In genomic region chr5:122274785-122275184, GRCm38 (mm10) we compare ENCODE assay signal across 8 mouse cellular contexts. TPM values are rescaled to one million over a fixed set of nuclear protein-coding genes. Genes with fewer than 3 reads are reported as not detected.
DNase-seq lines count a peak whose midpoint lies in the region; ATAC-seq and TF ChIP-seq lines count a peak whose summit lies in the region.

No protein-coding gene starts in this region.

- intact Hi-C loops in left cerebral cortex, postnatal 25 days (cut with DNase I): no loop called here

- whole genome bisulfite sequencing in midbrain, embryonic 14.5 days: 8% methylated on average over 5 of the region's 5 CpGs
- 10% methylated on average over 5 of the region's 5 CpGs for WGBS in midbrain, postnatal 0 days

- DNase-seq in midbrain, embryonic 14.5 days: peak; percentile 47
- no peak for DNase-seq in midbrain, postnatal 0 days (ENCODE audit: low spot score)
- peak; percentile 91 for DNase-seq in lung, postnatal 36 days
- DNase-seq in thymus, postnatal 36 days: peak; percentile 80 to 90
- DNase-seq in left cerebral cortex, postnatal 25 days (ENCODE audit: low spot score in 2 of 2): no peak
- no peak for DNase-seq in right cerebral cortex, postnatal 10 days (ENCODE audit: low spot score in 2 of 2)
- no peak for DNase-seq in layer of hippocampus, postnatal 10 days (ENCODE audit: low spot score in 2 of 2)

- no peaks in the 10 kb centered on the region for H3K36me3 ChIP-seq in midbrain, embryonic 14.5 days (ENCODE audit: control insufficient read depth, insufficient read depth, low read length)
- no peaks in the 10 kb centered on the region for H3K36me3 ChIP-seq in midbrain, postnatal 0 days (ENCODE audit: insufficient read depth, low read length)

- no peak overlapping the region for H3K4me3 ChIP-seq in midbrain, embryonic 14.5 days (replicated peaks; ENCODE audit: low read depth, low read length)
- no peak overlapping the region for H3K4me3 ChIP-seq in midbrain, postnatal 0 days (ENCODE audit: low read depth, low read length)

- no peak overlapping the region for H3K9ac ChIP-seq in midbrain, embryonic 14.5 days (replicated peaks; ENCODE audit: low read length)
- no peak overlapping the region for H3K9ac ChIP-seq in midbrain, postnatal 0 days (replicated peaks; ENCODE audit: low read length, poor library complexity, severe bottlenecking)

- H3K27ac ChIP-seq in midbrain, embryonic 14.5 days (replicated peaks; ENCODE audit: low read depth, low read length): no peak overlapping the region
- H3K27ac ChIP-seq in midbrain, postnatal 0 days (ENCODE audit: low read depth, low read length): no peak overlapping the region

- ATAC-seq in midbrain, embryonic 14.5 days (ENCODE audit: low FRiP score, low TSS enrichment): no peak
- no peak for ATAC-seq in midbrain, postnatal 0 days (ENCODE audit: low FRiP score)
- peak; percentile 90 for ATAC-seq in inflammation-experienced regulatory T-cells, adult 6 months

- no peak for TF ChIP-seq CTCF in midbrain, postnatal 0 days (IDR thresholded peaks at IDR 0.05)

- H3K4me2 ChIP-seq in midbrain, embryonic 14.5 days (ENCODE audit: low read length): no peak overlapping the region
- no peak overlapping the region for H3K4me2 ChIP-seq in midbrain, postnatal 0 days (ENCODE audit: low read depth, low read length, poor library complexity, severe bottlenecking)

- no peaks in the 10 kb centered on the region for H3K9me3 ChIP-seq in midbrain, embryonic 14.5 days (ENCODE audit: control insufficient read depth, low read length)
- H3K9me3 ChIP-seq in midbrain, postnatal 0 days (ENCODE audit: low read length): no peaks in the 10 kb centered on the region

- no peaks in the 10 kb centered on the region for H3K4me1 ChIP-seq in midbrain, embryonic 14.5 days (ENCODE audit: control insufficient read depth, insufficient read depth, low read length)
- H3K4me1 ChIP-seq in midbrain, postnatal 0 days (ENCODE audit: insufficient read depth, low read length): no peaks in the 10 kb centered on the region

- H3K27me3 ChIP-seq in midbrain, embryonic 14.5 days (ENCODE audit: control insufficient read depth, insufficient read depth, low read length): no peaks in the 10 kb centered on the region
- H3K27me3 ChIP-seq in midbrain, postnatal 0 days (ENCODE audit: insufficient read depth, low read length): no peaks in the 10 kb centered on the region

RNA-seq across cellular contexts. Expression of gene Pptc7, which starts 9.4 kb away (rescaled TPM):
- polyA plus RNA-seq in midbrain, embryonic 14.5 days (2014; fragmentation: Nextera tagmentation; extraction: Ambion mirVana): 8.5 and 9.1 TPM in 2 replicates
- 19.3 and 22.7 TPM in 2 replicates for total RNA-seq in midbrain, postnatal 0 days (2014; rRNA removed)
- polyA plus RNA-seq in midbrain, postnatal 0 days (2015; fragmentation: Nextera tagmentation; extraction: Ambion mirVana): 5.6 and 6.7 TPM in 2 replicates
- polyA plus RNA-seq in inflammation-experienced regulatory T-cells, adult 6 months (2017; shearing (Covaris generic)): 10 to 100 TPM in 2 of 3 experiments, 1 to 10 TPM in 1; 9.6 to 21.6 (median 20.9) TPM
- 10 to 100 TPM; 36.7 to 43.8 TPM for total RNA-seq in left cerebral cortex, postnatal 25 days (2021)
- total RNA-seq in layer of hippocampus, postnatal 10 days (2021): 10 to 100 TPM; 26.1 to 27.3 TPM

RNA-seq across cellular contexts. Expression of gene Tctn1, which starts 10.5 kb away (rescaled TPM):
- 6.2 and 6.6 TPM in 2 replicates for polyA plus RNA-seq in midbrain, embryonic 14.5 days (2014; fragmentation: Nextera tagmentation; extraction: Ambion mirVana)
- total RNA-seq in midbrain, postnatal 0 days (2014; rRNA removed): 30.0 and 37.5 TPM in 2 replicates
- 5.8 and 6.2 TPM in 2 replicates for polyA plus RNA-seq in midbrain, postnatal 0 days (2015; fragmentation: Nextera tagmentation; extraction: Ambion mirVana)
- polyA plus RNA-seq in inflammation-experienced regulatory T-cells, adult 6 months (2017; shearing (Covaris generic)): 1 to 10 TPM in 1 of 3 experiments, under 1 TPM in 2; 0.68 to 1.7 (median 0.90) TPM
- total RNA-seq in left cerebral cortex, postnatal 25 days (2021): 10 to 100 TPM in 1 of 2 experiments, 1 to 10 TPM in 1; 9.7 to 12.9 TPM
- total RNA-seq in layer of hippocampus, postnatal 10 days (2021): 10 to 100 TPM; 15.0 to 17.3 TPM

Comparison
In these comparisons a context has a peak if more than half of its experiments do, and no peak if none do; other contexts are left out.
1. DNase-seq: peak in midbrain, embryonic 14.5 days (single experiment), lung, postnatal 36 days (single experiment) and thymus, postnatal 36 days (2 of 2); none in midbrain, postnatal 0 days (single experiment), left cerebral cortex, postnatal 25 days (0 of 2), right cerebral cortex, postnatal 10 days (0 of 2) and layer of hippocampus, postnatal 10 days (0 of 2).